Mouse (Mus musculus) heart, adult 2 months (tissue): ENCODE data around the gene Ampd3.
A peak's percentile ranks its signal among the peaks of the same experiment; 100 is the strongest.

Source experiments
- CTCF ChIP-seq: fragments of 200-600 bp; IDR thresholded peaks from 2 replicates; pipeline ENCODE4 v1.8.1; 2022; ENCODE audit warnings: antibody characterized with exemption, mild to moderate bottlenecking, moderate library complexity
- EP300 ChIP-seq: fragments of 200-500 bp; IDR thresholded peaks from 2 replicates; pipeline ENCODE4 v1.6.1; 2011; ENCODE audit warnings: low read depth, low read length, control low read depth; ENCODE audit not compliant: insufficient read depth
- POLR2A ChIP-seq: fragments of 200-500 bp; IDR thresholded peaks from 2 replicates; pipeline ENCODE4 v1.6.1; 2011; ENCODE audit warnings: mild to moderate bottlenecking, low read depth, low read length, control low read depth; ENCODE audit not compliant: insufficient read depth

DNA sequence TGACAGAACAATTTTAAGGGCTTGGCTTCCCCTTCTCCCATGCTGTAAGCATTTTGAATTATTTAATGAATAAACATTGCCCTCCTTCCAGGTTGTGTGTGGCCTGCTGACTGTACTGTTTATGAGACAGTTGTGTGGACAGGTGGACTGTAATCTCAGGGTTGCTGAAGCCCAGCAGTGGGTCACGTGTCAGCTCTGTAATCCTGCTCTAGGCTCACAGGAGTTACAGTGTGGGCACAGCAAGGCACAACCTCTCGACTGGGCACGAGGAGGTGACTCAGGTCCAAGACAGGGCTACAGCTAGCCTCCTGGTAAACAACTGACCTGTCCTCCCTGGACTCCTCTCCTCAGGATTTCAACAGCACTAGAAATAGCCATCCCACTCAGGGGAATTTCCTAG is 4.3 kb downstream of the Ampd3 start:
- TF ChIP-seq CTCF (no peak), EP300 (0 out of 2 replicates have a peak, but pooled peaks have one; percentile 43), POLR2A (no peak)
